Mouse (Mus musculus) urinary bladder, adult 2 months (tissue): Measurements from ENCODE around the gene Prdx3. TPM values are rescaled to one million over a fixed set of nuclear protein-coding genes. Genes with fewer than 3 reads are reported as not detected.

Experiments used
- DNase-seq: peaks from one replicate; pipeline ENCODE4 v3.0.0; 2022; ENCODE audit warnings: low spot score
- polyA plus RNA-seq: library from polyadenylated mRNA; depleted of rRNA; stranded (reverse); fragments of >200 nt; gene quantifications from 2 replicates; pipeline ENCODE4 v1.2.3, GENCODE M21; 2012; rRNA removed

The Prdx3 gene
- 136 and 171 TPM in 2 replicates for polyA plus RNA-seq

- DNase-seq = peak; percentile 83
Observed at GRCm38 (mm10) chr19:60874064-60874694, at the start of gene Prdx3. Prdx3 (minus strand) TSS chr19:60874556.

DNA sequence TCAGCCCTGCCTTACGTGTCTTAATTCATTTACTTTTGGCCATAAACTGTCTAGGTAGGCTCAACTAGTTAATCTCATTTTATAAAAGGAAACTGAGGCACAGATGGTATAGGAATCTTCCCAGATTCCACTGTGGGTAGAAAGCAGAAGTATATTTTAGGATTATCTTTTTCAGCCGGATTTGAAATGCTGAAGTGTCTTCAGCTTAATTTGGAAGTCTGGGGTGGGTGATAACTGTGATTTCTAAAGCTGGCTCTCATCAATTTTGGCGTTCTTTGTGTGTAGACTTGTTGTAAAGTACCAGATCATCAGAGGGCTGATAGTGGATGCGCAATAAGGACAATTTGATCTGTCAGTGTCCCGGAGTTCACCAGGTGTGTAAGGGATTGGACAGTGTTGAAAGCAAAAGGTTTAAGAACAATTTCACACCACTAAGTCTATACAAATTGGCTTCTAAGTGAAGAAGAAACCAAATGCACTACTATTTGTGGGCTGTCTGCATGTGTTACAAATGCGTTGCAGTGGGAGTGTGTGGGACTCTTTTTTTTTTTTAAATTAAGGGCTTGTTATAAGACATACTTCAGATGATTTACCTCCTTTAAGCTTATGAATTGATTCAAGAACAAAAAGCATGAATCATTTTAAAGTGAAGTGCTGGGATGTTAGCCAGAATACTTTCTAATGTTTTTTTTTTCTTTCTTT lies 42.7 kb upstream of the Prdx3 start:
- DNase-seq = no peak

- DNase-seq = no peak
Observed at GRCm38 (mm10) chr19:60915862-60916261, 41.5 kb upstream of the Prdx3 start.

DNA sequence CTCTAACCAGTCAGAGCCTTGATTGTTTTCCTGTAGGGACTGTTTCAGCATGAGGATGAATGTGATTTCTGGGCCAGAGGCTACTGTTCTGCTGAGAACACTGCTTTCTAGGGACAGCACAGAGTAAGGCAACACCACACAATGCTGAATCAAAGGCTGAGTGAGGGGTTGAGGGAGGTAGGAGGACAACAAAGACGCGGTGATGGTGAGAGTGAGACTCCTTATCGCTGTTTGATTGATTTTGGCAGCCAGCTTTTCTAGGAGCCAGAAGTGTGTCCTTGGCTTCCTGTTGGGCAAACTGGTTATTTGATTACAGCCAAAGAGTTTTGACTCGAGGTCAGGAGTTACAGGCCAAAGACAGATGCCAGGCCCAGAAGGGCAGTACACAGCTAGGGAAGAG lies 40.9 kb upstream of the Prdx3 start:
- no peak for DNase-seq

DNA sequence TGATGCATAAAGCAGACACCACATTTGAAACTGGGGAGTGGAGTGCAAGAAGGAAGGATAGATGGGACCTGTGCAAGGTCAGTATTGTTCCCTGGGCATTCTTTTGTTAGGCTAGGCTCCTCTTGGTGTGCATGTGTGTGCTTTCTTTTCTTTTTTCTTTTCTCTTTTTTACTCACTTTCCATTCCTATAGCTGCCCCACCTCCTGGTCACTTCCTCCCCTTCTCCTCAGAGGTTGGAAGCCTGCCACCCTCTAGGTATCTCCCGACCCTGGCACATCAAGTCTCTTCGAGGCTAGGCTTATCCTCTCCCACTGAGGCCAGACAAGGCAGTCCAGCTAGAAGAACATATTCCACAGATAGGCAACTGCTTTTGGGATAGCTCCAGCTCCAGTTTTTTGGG lies 37.3 kb upstream of the Prdx3 start:
- DNase-seq = no peak

GRCm38 (mm10) chr19:60910304-60910703 lies 35.9 kb upstream of the Prdx3 start:
- DNase-seq = no peak

DNA sequence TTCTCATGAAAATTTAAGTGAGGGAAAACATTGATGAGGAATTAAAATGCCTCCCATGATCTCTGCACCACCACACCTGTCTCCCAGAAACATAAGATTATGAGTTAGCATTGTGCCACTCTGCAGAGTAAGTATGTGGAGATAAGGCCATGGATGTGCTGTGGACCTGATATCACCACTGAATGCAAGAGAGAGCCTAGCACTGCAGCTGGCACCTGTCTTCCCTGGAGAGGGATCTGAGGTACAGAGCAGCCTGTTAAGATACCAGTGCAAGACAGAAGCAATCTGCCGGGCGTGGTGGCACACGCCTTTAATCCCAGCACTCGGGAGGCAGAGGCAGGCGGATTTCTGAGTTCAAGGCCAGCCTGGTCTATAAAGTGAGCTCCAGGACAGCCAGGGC lies 31.1 kb upstream of the Prdx3 start:
- DNase-seq = no peak

GRCm38 (mm10) chr19:60903971-60904370 lies 29.6 kb upstream of the Prdx3 start:
- DNase-seq = no peak

DNA sequence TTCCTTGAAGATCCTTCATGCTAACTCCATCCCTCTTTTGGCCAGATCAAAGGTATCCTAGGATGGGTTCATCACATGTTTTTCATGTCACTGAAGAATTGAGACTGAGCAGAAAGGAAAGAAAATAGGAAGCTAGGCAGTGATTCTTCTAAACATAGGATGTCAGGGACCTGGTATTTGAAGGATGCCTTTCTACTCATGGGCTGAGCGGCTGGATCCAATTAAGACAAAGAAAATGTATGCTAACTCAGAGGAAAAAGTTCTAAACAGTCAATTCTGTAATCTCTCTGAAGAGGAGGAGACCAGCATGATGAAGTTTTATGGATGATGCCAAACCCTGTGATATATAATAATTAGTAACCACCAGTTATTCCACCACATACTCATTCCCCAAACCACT lies 28.8 kb upstream of the Prdx3 start:
- DNase-seq = no peak

- no peak for DNase-seq
Observed at GRCm38 (mm10) chr19:60895251-60895880, 21.0 kb upstream of the Prdx3 start.

DNA sequence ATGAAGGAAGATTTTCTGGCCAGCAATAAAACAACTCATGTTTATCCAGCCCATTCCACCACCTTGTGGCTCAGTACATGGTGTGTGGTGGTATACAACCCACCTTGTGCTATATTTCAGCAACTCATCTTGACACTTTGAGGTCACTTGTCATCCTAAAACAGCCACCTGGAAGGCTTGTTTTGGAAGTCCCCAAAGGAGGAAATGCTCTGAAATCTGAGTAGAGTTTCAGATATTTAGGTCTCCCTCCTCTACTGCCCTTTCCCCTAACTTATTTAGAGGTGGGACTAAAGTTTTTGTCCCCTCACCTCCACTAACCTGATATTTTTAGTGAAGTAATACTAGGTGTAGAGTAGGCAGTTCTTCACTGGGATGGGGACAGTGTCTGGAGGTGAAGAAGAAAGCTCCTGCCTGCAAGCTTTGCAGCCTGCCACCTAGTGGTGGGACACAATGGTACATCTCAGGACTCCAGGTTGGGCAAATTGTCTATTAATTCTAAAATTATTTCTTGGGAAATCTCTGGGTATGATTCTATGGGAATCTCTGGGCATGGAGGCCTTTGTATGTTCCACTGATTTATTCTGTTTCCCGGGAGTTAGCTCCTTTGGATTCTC lies 17.7 kb upstream of the Prdx3 start:
- peak; percentile 27 for DNase-seq

- no peak for DNase-seq
Observed at GRCm38 (mm10) chr19:60891123-60891470, 16.7 kb upstream of the Prdx3 start.

- peak; percentile 39 for DNase-seq
Observed at GRCm38 (mm10) chr19:60890391-60891122, 16.2 kb upstream of the Prdx3 start.

GRCm38 (mm10) chr19:60889714-60890315 lies 15.5 kb upstream of the Prdx3 start, which contains the start of gene Grk5:
Grk5 (plus strand) TSS chr19:60889749.
- DNase-seq = peak; percentile 88

DNA sequence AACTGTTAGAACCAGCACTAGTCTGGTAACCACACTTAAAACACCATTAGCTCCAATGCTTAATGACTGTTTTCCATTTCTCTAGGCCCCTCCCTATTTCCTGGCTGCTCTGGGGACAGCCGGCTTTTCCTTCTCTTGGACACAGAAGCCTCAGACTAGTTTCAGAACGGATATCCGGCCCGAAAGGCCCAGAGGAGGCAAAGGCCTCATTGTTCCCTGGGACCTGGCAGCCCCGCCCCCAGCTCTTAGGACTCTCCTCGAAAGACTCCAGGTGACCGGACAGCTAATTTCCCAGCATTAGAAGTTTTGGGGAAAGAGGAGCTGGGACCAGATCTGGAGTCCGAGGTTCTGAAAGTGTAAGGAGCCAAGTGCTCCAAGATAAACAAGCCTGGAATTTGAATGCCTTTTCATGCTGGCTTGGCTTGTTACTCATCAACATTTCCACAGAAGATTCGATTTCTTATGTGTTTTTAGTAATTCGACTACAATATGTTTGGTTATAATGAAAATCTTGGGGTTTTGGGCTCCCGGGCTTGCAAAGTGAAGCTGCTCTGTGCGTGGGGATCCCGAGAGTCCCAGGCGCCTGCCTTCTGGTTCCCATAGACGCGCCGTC lies 14.9 kb upstream of the Prdx3 start:
- DNase-seq = peak; percentile 30

- no peak for DNase-seq
Observed at GRCm38 (mm10) chr19:60887637-60888036, 13.3 kb upstream of the Prdx3 start.

GRCm38 (mm10) chr19:60883129-60883528 lies 8.8 kb upstream of the Prdx3 start:
- DNase-seq = no peak

DNA sequence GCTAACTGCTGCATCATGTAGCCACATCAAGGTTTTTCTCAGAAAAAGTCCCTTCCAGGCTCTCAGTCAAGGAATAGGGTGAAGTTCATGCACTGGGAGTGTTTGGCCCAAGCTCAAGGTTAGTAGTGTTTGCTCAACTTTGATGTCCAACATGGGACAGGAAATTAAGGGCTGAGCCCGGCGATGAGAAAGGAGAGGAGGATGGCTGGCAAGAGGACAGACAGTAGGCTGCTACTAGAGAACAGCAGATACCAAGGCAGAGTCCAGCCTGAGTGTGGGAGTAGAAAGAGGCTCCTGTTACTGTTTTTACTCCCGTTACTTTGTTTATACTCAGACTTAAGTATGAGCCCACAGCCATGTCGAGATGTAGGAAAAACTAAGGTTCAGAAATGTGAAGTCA lies 855 bp downstream of the Prdx3 start:
- no peak for DNase-seq

GRCm38 (mm10) chr19:60872272-60872671 lies 2.1 kb downstream of the Prdx3 start:
- DNase-seq = no peak

DNA sequence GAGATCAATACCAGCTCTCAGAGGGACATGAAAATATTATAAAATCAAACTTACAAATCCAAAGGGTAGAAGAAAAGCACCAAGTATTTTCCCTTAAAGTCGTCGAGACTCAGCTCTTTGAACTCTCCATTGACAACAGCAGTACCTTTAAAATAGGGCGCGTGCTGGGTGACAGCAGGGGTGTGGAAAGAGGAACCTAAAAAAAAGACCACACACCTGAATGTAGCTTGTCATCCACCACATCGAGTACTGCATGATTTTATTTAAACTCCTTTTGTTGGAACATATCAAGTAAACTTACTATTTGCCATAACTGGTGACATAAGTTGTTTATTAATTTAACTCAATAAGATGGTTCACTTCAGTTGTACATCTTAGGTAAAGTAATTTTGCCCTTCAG lies 3.0 kb downstream of the Prdx3 start:
- no peak for DNase-seq

DNA sequence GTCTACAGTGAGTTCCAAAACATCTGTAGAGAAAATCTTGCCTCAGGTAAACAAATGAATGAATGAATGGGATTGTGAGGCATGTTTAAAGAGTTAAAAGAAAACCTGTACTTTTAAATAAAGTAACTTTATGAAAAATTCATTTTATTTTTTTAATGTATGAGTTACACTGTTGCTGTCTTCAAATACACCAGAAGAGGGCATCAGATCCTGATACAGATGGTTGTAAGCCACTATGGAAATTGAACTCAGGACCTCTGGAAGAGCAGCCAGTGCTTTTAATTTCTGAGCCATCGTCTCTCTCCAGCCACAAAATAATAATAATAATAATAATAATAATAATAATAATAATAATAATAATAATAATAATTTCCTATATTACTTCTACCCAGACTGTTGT lies 3.9 kb downstream of the Prdx3 start:
- DNase-seq = no peak
